Mouse (Mus musculus) kidney, adult 18-20 months (tissue): ENCODE results near the gene Lgi4.

Experiments
- DNase-seq: peaks from one replicate; pipeline ENCODE4 v3.0.0; 2021

Gene Lgi4

GRCm38 (mm10) chr7:31079670-31080069 is 20.5 kb downstream of the Lgi4 start:
- DNase-seq, result no peak

DNA sequence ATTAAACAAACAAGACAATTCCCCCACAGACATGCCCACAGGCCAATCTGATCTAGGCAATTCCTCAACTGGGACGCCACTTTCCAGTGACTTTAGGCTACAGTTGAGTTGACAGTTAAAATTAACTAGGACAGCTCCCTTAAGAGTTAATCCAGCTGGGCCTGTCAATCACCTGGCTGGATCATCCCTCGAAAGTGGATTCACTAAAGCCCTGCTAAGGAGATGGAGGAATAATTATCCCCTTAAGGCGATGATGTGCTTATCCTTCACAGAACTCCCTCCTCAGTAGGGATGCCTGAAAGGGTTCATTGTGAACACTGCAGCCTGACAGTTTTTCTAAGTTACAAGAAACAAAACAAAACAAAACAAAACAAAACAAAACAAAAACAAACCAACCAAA is 21.5 kb downstream of the Lgi4 start:
- no peak for DNase-seq

- DNase-seq, result no peak
Measured at GRCm38 (mm10) chr7:31081106-31081505, 22.0 kb downstream of the Lgi4 start.

GRCm38 (mm10) chr7:31082106-31082505 is 23.0 kb downstream of the Lgi4 start:
- no peak for DNase-seq

GRCm38 (mm10) chr7:31082831-31083588 is 23.9 kb downstream of the Lgi4 start:
- DNase-seq, result peak; percentile 35

DNA sequence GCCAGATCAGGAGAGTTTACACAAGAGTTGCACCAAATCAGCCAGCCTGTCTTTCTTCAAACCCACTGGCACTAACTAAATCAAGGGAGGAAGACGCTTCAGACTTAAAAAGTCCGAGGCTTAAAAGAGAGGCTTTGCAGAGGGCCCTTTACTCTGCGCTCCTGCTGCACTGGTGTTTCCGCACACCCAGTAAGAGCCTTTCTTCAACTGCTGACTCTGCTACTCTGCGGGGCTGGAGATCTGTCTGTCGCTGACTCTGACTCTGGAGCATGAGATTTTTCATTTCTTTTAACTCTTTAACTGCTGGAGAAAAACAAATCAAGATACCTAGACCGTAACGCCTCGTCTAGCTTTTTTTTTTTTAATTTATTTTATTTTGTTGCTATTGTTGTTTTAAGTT is 25.0 kb downstream of the Lgi4 start:
- no peak for DNase-seq

GRCm38 (mm10) chr7:31085171-31085570 is 26.0 kb downstream of the Lgi4 start:
- DNase-seq, result peak; percentile 30

GRCm38 (mm10) chr7:31086175-31086755 is 27.1 kb downstream of the Lgi4 start:
- no peak for DNase-seq

DNA sequence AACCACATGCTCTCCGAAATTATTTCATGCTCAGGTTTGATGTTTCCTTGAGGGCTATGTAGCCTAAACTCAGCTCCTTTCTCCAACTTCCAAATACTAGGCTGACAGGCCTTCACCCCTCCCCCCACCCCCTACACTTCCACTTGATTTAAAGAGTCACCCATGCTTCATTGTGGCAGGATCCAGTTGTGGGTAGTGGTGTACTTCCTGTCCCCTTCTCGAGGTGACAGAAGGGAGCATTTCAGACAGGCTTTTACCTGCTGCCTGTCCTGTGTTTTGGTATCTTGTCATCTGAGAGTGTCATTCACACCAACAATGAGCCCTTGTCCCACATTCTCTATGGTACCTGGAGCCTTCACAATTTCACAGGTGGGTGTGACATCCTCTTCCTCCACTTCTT is 28.1 kb downstream of the Lgi4 start:
- DNase-seq, result no peak

DNA sequence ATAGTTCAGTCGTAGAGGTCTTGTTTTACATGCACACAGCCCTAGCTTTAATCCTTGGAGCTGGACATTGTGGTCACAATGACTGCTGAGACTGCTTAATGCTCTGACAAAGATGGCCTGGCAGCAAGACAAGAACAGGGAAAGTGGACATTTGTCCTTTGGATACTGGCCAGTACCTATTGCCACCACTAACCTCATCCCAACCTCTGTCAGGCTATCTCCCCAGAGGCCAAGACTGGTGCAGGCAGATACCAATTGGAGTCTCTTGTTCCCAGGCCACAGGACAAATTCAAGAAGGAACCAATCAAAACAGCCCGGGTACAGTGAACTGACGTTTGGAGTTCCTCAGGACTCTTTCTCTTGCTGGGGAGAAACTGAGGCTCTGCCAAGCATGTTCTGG is 29.1 kb downstream of the Lgi4 start:
- no peak for DNase-seq

DNA sequence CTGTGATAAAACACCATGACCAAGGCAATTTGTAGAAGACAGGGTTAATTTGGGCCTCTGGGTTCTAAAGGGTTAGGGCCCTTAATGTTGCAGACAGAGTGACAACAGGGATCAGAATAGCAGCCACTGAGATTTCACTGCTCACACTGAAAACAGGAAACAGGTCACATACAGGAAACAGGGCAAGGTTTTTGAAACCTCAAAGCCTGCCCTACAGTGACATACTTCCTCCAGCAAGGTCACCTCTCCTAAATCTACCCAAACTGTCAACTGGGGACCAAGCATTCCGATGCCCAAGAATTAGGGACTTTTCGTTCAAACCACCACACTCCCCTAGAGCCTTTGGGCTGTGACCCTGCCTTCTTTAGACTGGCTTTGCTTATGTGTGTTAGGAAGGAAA is 30.6 kb downstream of the Lgi4 start:
- no peak for DNase-seq

DNA sequence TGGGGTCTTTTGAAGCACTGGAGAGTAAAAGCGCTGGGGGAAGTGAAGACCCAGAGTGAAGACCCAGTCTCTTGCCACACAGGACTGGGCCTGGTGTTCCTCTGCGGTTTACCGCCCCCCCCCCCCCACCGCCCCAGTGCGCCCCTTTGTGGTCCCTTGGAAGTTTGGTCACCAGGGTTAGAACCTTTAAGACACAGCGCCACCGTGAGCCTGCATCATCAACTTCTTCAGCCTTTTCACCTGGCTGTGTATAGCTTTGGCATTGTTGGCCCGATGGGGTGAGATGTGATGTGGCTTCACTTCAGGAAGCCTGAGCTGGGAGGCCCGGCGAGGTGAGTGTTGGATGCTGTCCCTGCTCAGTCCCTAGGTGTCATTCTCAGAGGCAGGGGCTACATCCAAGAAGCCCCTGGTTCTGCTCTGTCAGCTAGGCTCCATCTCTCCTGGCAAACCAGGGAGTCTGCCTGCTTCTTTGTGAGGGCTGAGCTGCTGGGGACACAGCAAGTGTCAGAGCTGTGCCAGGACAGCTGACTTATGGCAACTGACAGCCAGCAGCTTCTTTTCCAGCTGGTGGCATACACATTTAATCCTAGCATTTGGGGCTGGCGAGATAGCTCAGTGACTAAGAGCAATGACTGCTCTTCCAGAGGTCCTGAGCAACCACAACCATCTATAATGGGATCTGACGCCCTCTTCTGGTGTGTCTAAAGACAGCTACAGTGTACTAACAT is 35.8 kb downstream of the Lgi4 start:
- DNase-seq, result no peak

GRCm38 (mm10) chr7:31096892-31097564 is 37.9 kb downstream of the Lgi4 start:
- no peak for DNase-seq

- DNase-seq, result peak; percentile 90
Measured at GRCm38 (mm10) chr7:31097583-31098248, 38.6 kb downstream of the Lgi4 start.

- DNase-seq, result peak; percentile 49
Measured at GRCm38 (mm10) chr7:31098697-31099611, 39.8 kb downstream of the Lgi4 start.

GRCm38 (mm10) chr7:31099612-31099982 is 40.5 kb downstream of the Lgi4 start:
- DNase-seq, result no peak

DNA sequence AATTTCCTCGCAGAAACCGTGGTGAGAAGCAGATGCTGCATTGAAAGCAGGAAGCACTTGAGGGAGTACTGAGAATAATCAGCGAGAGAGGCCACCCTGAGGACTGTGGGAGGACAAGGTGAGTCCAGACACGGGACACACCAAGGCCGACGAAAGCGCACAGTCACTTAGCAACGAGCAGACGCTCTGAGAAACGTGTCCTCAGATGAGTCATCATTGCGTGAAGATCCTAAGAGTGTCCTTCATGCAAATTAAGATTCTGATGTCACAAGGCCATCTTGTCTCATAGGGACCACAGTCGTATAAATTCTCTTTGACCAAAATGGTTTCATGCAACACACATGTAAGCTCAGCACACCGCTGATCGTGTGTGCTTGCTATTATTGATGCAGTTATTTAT is 41.6 kb downstream of the Lgi4 start:
- DNase-seq, result no peak

DNA sequence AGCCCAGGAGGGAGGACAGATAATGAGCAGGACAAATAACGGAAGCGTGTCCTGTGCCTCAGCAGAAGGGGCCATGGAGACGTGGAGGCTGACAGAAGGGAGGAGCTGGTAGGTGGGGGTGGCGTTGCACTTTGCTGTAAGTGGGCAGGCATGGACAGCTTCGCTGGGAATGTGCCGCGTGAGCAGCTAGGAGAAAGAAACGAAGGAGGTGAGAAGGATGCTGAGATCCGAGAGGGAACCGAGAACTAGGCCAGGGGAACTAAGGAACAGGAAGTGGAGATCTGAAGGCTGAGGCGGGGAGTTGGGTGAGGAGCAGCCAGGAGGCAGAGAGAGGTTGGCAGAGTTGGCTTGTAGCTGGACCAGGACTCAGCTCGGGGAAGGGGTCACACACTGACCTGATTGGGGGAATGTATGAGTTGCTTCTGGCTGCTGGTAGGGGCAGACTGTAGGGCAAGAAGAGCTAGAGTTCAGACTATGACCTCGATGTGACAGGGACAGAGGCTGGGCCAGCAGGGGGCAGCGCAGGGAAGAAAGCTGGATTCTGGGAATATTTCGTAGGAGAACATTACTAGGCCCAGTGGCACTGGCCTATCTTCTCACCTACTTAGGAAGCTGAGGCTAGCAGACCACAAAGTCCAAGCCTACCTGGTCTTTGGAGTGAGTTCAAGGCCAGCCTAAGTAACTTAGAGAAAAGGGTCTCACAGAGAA is 46.1 kb downstream of the Lgi4 start:
- peak; percentile 77 for DNase-seq

- DNase-seq, result no peak
Measured at GRCm38 (mm10) chr7:31106166-31106565, 47.0 kb downstream of the Lgi4 start.

- DNase-seq, result peak; percentile 74
Measured at GRCm38 (mm10) chr7:31107781-31108180, 48.6 kb downstream of the Lgi4 start.

DNA sequence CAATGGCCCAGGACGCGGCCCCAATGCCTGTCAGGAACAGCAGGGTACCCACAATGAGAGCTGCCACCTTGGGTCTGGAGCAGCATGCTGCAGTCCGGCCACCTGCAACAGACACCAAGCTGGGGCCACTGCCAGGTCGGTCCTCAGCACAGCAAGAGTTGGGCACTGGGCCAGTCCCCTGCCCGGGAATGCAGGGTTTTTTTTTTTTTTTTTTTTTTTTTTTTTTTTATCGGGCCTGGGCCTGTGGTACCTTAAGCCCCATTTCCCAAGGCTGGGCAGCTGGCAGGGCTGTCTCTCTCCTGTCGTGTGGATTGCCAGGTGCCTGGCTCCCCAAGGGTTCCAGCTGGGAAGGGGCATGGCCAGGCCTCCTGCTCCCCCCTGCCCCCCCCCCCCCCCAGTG is 49.9 kb downstream of the Lgi4 start:
- DNase-seq, result peak; percentile 80
